Mouse (Mus musculus) embryonic fibroblast, embryonic 13.5 days (primary cell): ENCODE measurements at regions not wholly inside any gene's neighbourhood (a gene's known extent, or its start where the extent isn't known, plus 50 kb on each side); places are given as distances from the start of the nearest gene placed in this dataset.

ENCODE experiments used
- H3K27ac ChIP-seq: 2 replicates; pipeline ENCODE4 v1.5.1; 2012; ENCODE audit warnings: low read length, control low read depth, inconsistent platforms; ENCODE audit not compliant: insufficient read depth
- H3K4me1 ChIP-seq: 2 replicates; pipeline ENCODE4 v1.6.1; 2011; ENCODE audit warnings: low read length; ENCODE audit not compliant: control insufficient read depth, insufficient read depth
- H3K4me3 ChIP-seq: 2 replicates; pipeline ENCODE4 v1.5.1; 2011; ENCODE audit warnings: mild to moderate bottlenecking, control low read depth, low read length; ENCODE audit not compliant: insufficient read depth
- CTCF ChIP-seq: IDR thresholded peaks from 2 replicates; pipeline ENCODE4 v1.5.1; 2011; ENCODE audit warnings: mild to moderate bottlenecking, control low read depth, low read length, moderate library complexity, borderline replicate concordance; ENCODE audit not compliant: insufficient read depth
- POLR2A ChIP-seq: IDR thresholded peaks from 2 replicates; pipeline ENCODE4 v1.6.1; 2011; ENCODE audit warnings: low read depth, mild to moderate bottlenecking, control low read depth, low read length, moderate library complexity

DNA sequence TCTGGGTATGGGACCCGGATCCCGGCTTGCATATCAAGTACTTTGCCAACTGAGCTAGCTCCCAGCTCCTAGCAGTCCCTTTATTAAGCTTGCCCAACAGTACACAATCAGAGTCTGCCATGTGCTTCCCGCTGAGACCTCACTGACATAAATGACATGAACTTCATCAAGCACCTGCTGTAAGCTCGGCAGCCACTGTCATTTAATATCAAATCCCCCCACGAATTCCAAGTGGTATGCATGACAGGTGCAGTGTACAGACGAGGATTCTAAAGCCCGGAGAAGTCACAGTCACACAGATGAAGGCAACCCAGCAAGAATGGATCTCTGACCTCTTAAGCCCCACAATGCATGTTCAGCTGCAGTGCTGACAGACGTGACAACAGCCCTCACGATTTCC, 257.3 kb downstream of the Rybp start:
- Histone ChIP-seq H3K4me3 (no peak overlapping the region), H3K27ac (no peak overlapping the region), H3K4me1 (no peaks in the 10 kb centered on the region; the same call in 1 of the 2 replicates)
- TF ChIP-seq POLR2A (no peak), CTCF (no peak)

DNA sequence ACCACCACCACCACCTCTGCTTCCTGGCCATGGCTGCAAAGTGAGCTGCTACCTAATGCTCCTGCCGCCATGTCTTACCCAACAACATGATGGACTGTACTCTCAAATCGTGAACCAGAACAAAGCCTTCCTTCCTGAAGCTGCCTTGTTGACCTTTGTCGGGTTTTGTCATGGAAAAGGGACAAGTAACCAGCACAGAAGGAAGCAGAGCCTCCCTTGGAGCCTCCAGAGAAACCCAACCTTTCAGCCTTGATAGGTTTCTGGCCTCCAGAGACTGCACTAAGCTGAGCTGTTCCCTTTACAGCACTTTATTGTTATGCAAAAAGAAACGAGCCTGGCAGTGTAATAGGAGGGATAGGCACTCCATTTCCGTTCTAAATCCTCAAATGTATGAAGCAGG, 259.8 kb downstream of the Rybp start:
- no peak overlapping the region for H3K4me3 ChIP-seq
- no peak for TF ChIP-seq CTCF
- TF ChIP-seq POLR2A: no peak
- H3K4me1 ChIP-seq: no peaks in the 10 kb centered on the region
- no peak overlapping the region for H3K27ac ChIP-seq

GRCm38 (mm10) chr6:100025531-100025951, 261.7 kb downstream of the Rybp start:
- TF ChIP-seq CTCF: no peak
- TF ChIP-seq POLR2A: no peak
- Histone ChIP-seq H3K4me3 (no peak overlapping the region), H3K4me1 (no peaks in the 10 kb centered on the region), H3K27ac (no peak overlapping the region)

- TF ChIP-seq CTCF: no peak
- TF ChIP-seq POLR2A: no peak
Observed at GRCm38 (mm10) chr6:100023434-100024095, 263.7 kb downstream of the Rybp start.

GRCm38 (mm10) chr6:100019016-100019415, 268.3 kb downstream of the Rybp start:
- no peak overlapping the region for H3K27ac ChIP-seq
- 0 out of 2 replicates have a peak, but pooled peaks cover 2% of the 10 kb centered on the region for H3K4me1 ChIP-seq
- no peak overlapping the region for H3K4me3 ChIP-seq
- TF ChIP-seq CTCF: no peak

More at GRCm38 (mm10) chr6:100023434-100024095, 263.7 kb downstream of the Rybp start:
- H3K4me1 ChIP-seq: no peaks in the 10 kb centered on the region
- no peak overlapping the region for H3K4me3 ChIP-seq
- H3K27ac ChIP-seq: no peak overlapping the region

DNA sequence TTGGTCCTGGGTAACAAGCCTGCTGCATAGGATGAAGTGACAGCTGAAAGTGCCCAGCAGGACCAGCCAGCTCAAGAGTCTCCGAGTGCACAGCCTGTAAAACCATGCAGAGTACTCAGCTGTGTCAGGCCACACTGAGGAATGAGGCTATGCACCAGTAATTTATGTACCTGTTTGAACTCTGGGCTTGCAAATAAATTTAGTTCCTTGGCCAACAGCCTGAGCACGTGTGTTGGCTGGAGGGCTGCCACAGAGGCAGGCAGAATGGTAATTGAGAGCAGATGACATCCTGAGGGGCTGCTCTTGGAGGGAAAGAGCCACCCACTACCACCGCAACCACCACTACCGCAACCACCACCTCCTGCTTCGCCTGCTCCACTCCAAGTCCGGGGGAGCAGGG, 273.3 kb downstream of the Rybp start:
- Histone ChIP-seq H3K27ac (no peak overlapping the region), H3K4me3 (no peak overlapping the region), H3K4me1 (0 out of 2 replicates have a peak, but pooled peaks cover 2% of the 10 kb centered on the region)
- TF ChIP-seq CTCF (no peak), POLR2A (no peak)

- H3K27ac ChIP-seq: no peak overlapping the region
- H3K4me1 ChIP-seq: 0 out of 2 replicates have a peak, but pooled peaks cover 2% of the 10 kb centered on the region
- no peak overlapping the region for H3K4me3 ChIP-seq
- no peak for TF ChIP-seq CTCF
Observed at GRCm38 (mm10) chr6:100011520-100012062, 275.7 kb downstream of the Rybp start.

DNA sequence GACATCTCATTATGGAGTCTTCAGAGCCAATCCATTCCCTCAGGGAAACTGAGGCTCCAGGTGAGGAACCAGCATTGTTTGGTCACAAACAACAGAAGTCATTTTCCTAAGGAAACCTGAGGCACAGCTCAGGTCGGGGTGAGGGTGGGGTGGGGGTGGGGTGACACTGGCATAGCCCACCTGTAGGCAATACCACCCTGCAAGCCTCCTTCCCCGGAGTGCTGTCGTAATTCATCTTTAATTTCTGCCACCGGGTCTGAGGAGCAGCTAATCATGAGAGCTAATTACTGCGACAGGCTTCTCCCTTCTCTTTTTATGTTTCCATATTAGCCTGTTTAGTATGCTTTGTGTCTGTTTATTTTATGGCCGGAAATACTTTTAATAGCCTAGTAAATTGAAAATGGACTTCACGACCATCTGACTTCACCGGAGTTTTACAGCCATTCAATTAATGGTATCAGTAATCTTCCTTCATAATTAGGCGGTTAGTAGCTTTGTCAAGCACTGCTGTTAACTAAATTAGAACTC, 276.3 kb downstream of the Rybp start:
- TF ChIP-seq CTCF: no peak
- TF ChIP-seq POLR2A: no peak
- no peak overlapping the region for H3K27ac ChIP-seq
- H3K4me3 ChIP-seq: no peak overlapping the region
- 0 out of 2 replicates have a peak, but pooled peaks cover 2% of the 10 kb centered on the region for H3K4me1 ChIP-seq

- no peak overlapping the region for H3K4me3 ChIP-seq
- H3K4me1 ChIP-seq: no peaks in the 10 kb centered on the region
- TF ChIP-seq CTCF: no peak
- TF ChIP-seq POLR2A: no peak
- H3K27ac ChIP-seq: no peak overlapping the region
Observed at GRCm38 (mm10) chr6:99999711-100000365, 273.6 kb upstream of the Prok2 start.
